Mouse (Mus musculus): Measurements from ENCODE around the gene Tle1. TPM values are rescaled to one million over a fixed set of nuclear protein-coding genes. Genes with fewer than 3 reads are reported as not detected.

Gene Tle1
- total and polyA plus RNA-seq, 3 experiments: 0.11 TPM; not detected in 2

- Histone ChIP-seq H3K27me3 (ENCODE audit: insufficient read depth, low read length) (no peaks in the 10 kb centered on the region), H3K4me3 (ENCODE audit: low read depth, low read length) (no peak overlapping the region), H3K36me3 (replicated peaks) (no peaks in the 10 kb centered on the region), H3K4me1 (ENCODE audit: insufficient read depth, low read depth, low read length) (no peaks in the 10 kb centered on the region), H3K9me3 (replicated peaks) (0 out of 2 replicates have a peak, but pooled peaks cover 1% of the 10 kb centered on the region)
- ATAC-seq (ENCODE audit: extremely low read depth, insufficient number of reproducible peaks, low FRiP score, poor library complexity, severe bottlenecking): no peak
- no peak for DNase-seq (ENCODE audit: low spot score)
- TF ChIP-seq GATA2 (IDR thresholded peaks at IDR 0.05; ENCODE audit: borderline replicate concordance, low read depth, low read length): no peak
- no peak for TF ChIP-seq TAL1 (conservative IDR thresholded peaks at IDR 0.05; ENCODE audit: low read depth, low read length)
- no peak for TF ChIP-seq CTCF (IDR thresholded peaks at IDR 0.05; ENCODE audit: low read depth, low read length)
- TF ChIP-seq GATA1 (IDR thresholded peaks at IDR 0.05; ENCODE audit: borderline replicate concordance, low read length): no peak
- no peak for TF ChIP-seq POLR2AphosphoS5 (IDR thresholded peaks at IDR 0.05; ENCODE audit: insufficient replicate concordance, low read depth, low read length)
Measured at GRCm38 (mm10) chr4:72167761-72168229, 32.9 kb downstream of the Tle1 start.

GRCm38 (mm10) chr4:72167171-72167570 lies 33.5 kb downstream of the Tle1 start:
- 0 out of 2 replicates have a peak, but pooled peaks cover 1% of the 10 kb centered on the region for H3K9me3 ChIP-seq (replicated peaks)
- no peak overlapping the region for H3K4me3 ChIP-seq (ENCODE audit: low read depth, low read length)
- H3K36me3 ChIP-seq (replicated peaks): no peaks in the 10 kb centered on the region
- TF ChIP-seq GATA2 (IDR thresholded peaks at IDR 0.05; ENCODE audit: borderline replicate concordance, low read depth, low read length) (no peak), GATA1 (IDR thresholded peaks at IDR 0.05; ENCODE audit: borderline replicate concordance, low read length) (no peak), TAL1 (conservative IDR thresholded peaks at IDR 0.05; ENCODE audit: low read depth, low read length) (no peak), CTCF (IDR thresholded peaks at IDR 0.05; ENCODE audit: low read depth, low read length) (no peak), POLR2AphosphoS5 (IDR thresholded peaks at IDR 0.05; ENCODE audit: insufficient replicate concordance, low read depth, low read length) (no peak)
- H3K27me3 ChIP-seq (ENCODE audit: insufficient read depth, low read length): no peaks in the 10 kb centered on the region
- no peaks in the 10 kb centered on the region for H3K4me1 ChIP-seq (ENCODE audit: insufficient read depth, low read depth, low read length)
- ATAC-seq (ENCODE audit: extremely low read depth, insufficient number of reproducible peaks, low FRiP score, poor library complexity, severe bottlenecking): no peak
- DNase-seq (ENCODE audit: low spot score): no peak

- Histone ChIP-seq H3K9me3 (replicated peaks) (0 out of 2 replicates have a peak, but pooled peaks cover 1% of the 10 kb centered on the region), H3K36me3 (replicated peaks) (no peaks in the 10 kb centered on the region)
- ATAC-seq (ENCODE audit: extremely low read depth, insufficient number of reproducible peaks, low FRiP score, poor library complexity, severe bottlenecking): no peak
Measured at GRCm38 (mm10) chr4:72166561-72166960, 34.2 kb downstream of the Tle1 start.

GRCm38 (mm10) chr4:72165765-72166164 lies 35.0 kb downstream of the Tle1 start:
- no peak for DNase-seq (ENCODE audit: low spot score)
- Histone ChIP-seq H3K4me3 (ENCODE audit: low read depth, low read length) (no peak overlapping the region), H3K9me3 (replicated peaks) (0 out of 2 replicates have a peak, but pooled peaks cover 1% of the 10 kb centered on the region), H3K4me1 (ENCODE audit: insufficient read depth, low read depth, low read length) (no peaks in the 10 kb centered on the region), H3K36me3 (replicated peaks) (no peaks in the 10 kb centered on the region), H3K27me3 (ENCODE audit: insufficient read depth, low read length) (no peaks in the 10 kb centered on the region)
- no peak for TF ChIP-seq POLR2AphosphoS5 (IDR thresholded peaks at IDR 0.05; ENCODE audit: insufficient replicate concordance, low read depth, low read length)
- TF ChIP-seq GATA2 (IDR thresholded peaks at IDR 0.05; ENCODE audit: borderline replicate concordance, low read depth, low read length): no peak
- TF ChIP-seq GATA1 (IDR thresholded peaks at IDR 0.05; ENCODE audit: borderline replicate concordance, low read length): no peak
- no peak for TF ChIP-seq TAL1 (conservative IDR thresholded peaks at IDR 0.05; ENCODE audit: low read depth, low read length)
- ATAC-seq (ENCODE audit: extremely low read depth, insufficient number of reproducible peaks, low FRiP score, poor library complexity, severe bottlenecking): no peak

More at GRCm38 (mm10) chr4:72166561-72166960, 34.2 kb downstream of the Tle1 start:
- H3K27me3 ChIP-seq (ENCODE audit: insufficient read depth, low read length): no peaks in the 10 kb centered on the region
- H3K4me3 ChIP-seq (ENCODE audit: low read depth, low read length): no peak overlapping the region
- H3K4me1 ChIP-seq (ENCODE audit: insufficient read depth, low read depth, low read length): no peaks in the 10 kb centered on the region
- TF ChIP-seq CTCF (IDR thresholded peaks at IDR 0.05; ENCODE audit: low read depth, low read length) (no peak), TAL1 (conservative IDR thresholded peaks at IDR 0.05; ENCODE audit: low read depth, low read length) (no peak), GATA2 (IDR thresholded peaks at IDR 0.05; ENCODE audit: borderline replicate concordance, low read depth, low read length) (no peak), POLR2AphosphoS5 (IDR thresholded peaks at IDR 0.05; ENCODE audit: insufficient replicate concordance, low read depth, low read length) (no peak), GATA1 (IDR thresholded peaks at IDR 0.05; ENCODE audit: borderline replicate concordance, low read length) (no peak)
- DNase-seq (ENCODE audit: low spot score): no peak

- H3K27me3 ChIP-seq (ENCODE audit: insufficient read depth, low read length): no peaks in the 10 kb centered on the region
- no peaks in the 10 kb centered on the region for H3K4me1 ChIP-seq (ENCODE audit: insufficient read depth, low read depth, low read length)
- DNase-seq (ENCODE audit: low spot score) (no peak), ATAC-seq (ENCODE audit: extremely low read depth, insufficient number of reproducible peaks, low FRiP score, poor library complexity, severe bottlenecking) (no peak)
- H3K9me3 ChIP-seq (replicated peaks): peaks cover 13% of the 10 kb centered on the region
- H3K4me3 ChIP-seq (ENCODE audit: low read depth, low read length): no peak overlapping the region
- H3K36me3 ChIP-seq (replicated peaks): no peaks in the 10 kb centered on the region
- TF ChIP-seq GATA1 (IDR thresholded peaks at IDR 0.05; ENCODE audit: borderline replicate concordance, low read length): no peak
- no peak for TF ChIP-seq CTCF (IDR thresholded peaks at IDR 0.05; ENCODE audit: low read depth, low read length)
- TF ChIP-seq TAL1 (conservative IDR thresholded peaks at IDR 0.05; ENCODE audit: low read depth, low read length): no peak
- TF ChIP-seq POLR2AphosphoS5 (IDR thresholded peaks at IDR 0.05; ENCODE audit: insufficient replicate concordance, low read depth, low read length): no peak
- no peak for TF ChIP-seq GATA2 (IDR thresholded peaks at IDR 0.05; ENCODE audit: borderline replicate concordance, low read depth, low read length)
Measured at GRCm38 (mm10) chr4:72162445-72163218, 38.1 kb downstream of the Tle1 start.

GRCm38 (mm10) chr4:72160102-72160511 lies 40.6 kb downstream of the Tle1 start:
- no peak for DNase-seq (ENCODE audit: low spot score)
- Histone ChIP-seq H3K4me1 (ENCODE audit: insufficient read depth, low read depth, low read length) (no peaks in the 10 kb centered on the region), H3K27me3 (ENCODE audit: insufficient read depth, low read length) (no peaks in the 10 kb centered on the region), H3K36me3 (replicated peaks) (no peaks in the 10 kb centered on the region), H3K4me3 (ENCODE audit: low read depth, low read length) (no peak overlapping the region), H3K9me3 (replicated peaks) (peaks cover 12% of the 10 kb centered on the region)
- no peak for TF ChIP-seq GATA2 (IDR thresholded peaks at IDR 0.05; ENCODE audit: borderline replicate concordance, low read depth, low read length)
- TF ChIP-seq POLR2AphosphoS5 (IDR thresholded peaks at IDR 0.05; ENCODE audit: insufficient replicate concordance, low read depth, low read length): no peak
- TF ChIP-seq CTCF (IDR thresholded peaks at IDR 0.05; ENCODE audit: low read depth, low read length): no peak
- no peak for TF ChIP-seq TAL1 (conservative IDR thresholded peaks at IDR 0.05; ENCODE audit: low read depth, low read length)
- no peak for TF ChIP-seq GATA1 (IDR thresholded peaks at IDR 0.05; ENCODE audit: borderline replicate concordance, low read length)
- no peak for ATAC-seq (ENCODE audit: extremely low read depth, insufficient number of reproducible peaks, low FRiP score, poor library complexity, severe bottlenecking)
